Mouse (Mus musculus) liver, embryonic 14.5 days (tissue): Measurements from ENCODE around the gene Mier3.

ENCODE experiments used
- CTCF ChIP-seq: IDR thresholded peaks from 2 replicates; pipeline ENCODE4 v1.5.1; 2016; ENCODE audit warnings: antibody characterized with exemption, low read depth, control low read depth
- EP300 ChIP-seq: IDR thresholded peaks from 2 replicates; pipeline ENCODE4 v1.6.1; 2016; ENCODE audit warnings: antibody characterized with exemption, low read depth

DNA sequence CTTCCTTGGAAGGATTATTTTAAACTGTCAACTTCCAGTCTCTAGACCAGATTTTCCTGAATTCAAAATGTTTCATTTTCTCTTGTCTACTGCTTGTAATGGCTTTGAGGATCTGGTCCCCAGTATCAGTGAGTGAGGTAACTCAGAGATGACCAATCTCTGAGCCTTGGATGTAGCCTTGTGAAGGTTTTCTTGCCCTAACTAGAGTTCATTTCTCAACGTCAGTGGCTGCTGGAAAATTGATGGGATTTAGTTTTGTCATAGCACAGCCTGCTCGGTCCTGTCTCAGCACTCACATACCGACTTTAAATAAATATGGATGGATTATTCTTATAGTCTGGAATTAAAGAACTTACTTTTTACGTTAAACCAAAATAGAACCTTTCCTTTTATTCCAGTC is 29.8 kb downstream of the Mier3 start:
- TF ChIP-seq CTCF, result no peak
- TF ChIP-seq EP300, result no peak
